In genomic region chr9:37166899-37167298, GRCm38 (mm10) we compare ENCODE assay signal across 10 mouse cellular contexts. TPM values are rescaled to one million over a fixed set of nuclear protein-coding genes. Genes with fewer than 3 reads are reported as not detected.
DNase-seq lines count a peak whose midpoint lies in the region; ATAC-seq lines count a peak whose summit lies in the region.
"Had no signal": no experiment of that assay in that cellular context is flagged by ENCODE, and none has a peak within 500 bp of the region (broad histone marks: within the 10 kb centered on the region; RNA-seq: fewer than 3 reads in every experiment).

No protein-coding gene starts in this region.

- peak; percentile 23 for DNase-seq in kidney, postnatal 10 days
- no peak for DNase-seq in kidney, adult 18-20 months
- peak; percentile 35 for DNase-seq in right cerebral cortex, postnatal 4 days
- DNase-seq in right cerebral cortex, postnatal 36 days (ENCODE audit: low spot score in 2 of 2) = no peak
- DNase-seq in ZHBTc4 (ENCODE audit: low read depth, low spot score) = peak; percentile 64
- DNase-seq in gastrocnemius, postnatal 36 days = no peak
- DNase-seq: kidney, postnatal 14 days; thymus, postnatal 14 days had no signal

- intact Hi-C loops in gastrocnemius, postnatal 36 days (cut with DNase I) = no loop called here

- ATAC-seq in granulocyte monocyte progenitor cell, adult 5-6 weeks (replicated peaks; ENCODE audit: poor library complexity, severe bottlenecking) = no peak
- ATAC-seq: forebrain, embryonic 15.5 days had no signal

RNA-seq across cellular contexts. Expression of gene Pknox2, which starts 19.7 kb away (rescaled TPM):
- total RNA-seq in granulocyte monocyte progenitor cell, adult 5-6 weeks (2014; fragmentation: Nextera tagmentation) = not detected in 2 replicates
- not detected in 2 replicates for total RNA-seq in granulocyte monocyte progenitor cell, adult 5-6 weeks (2017)
- 10 to 100 TPM; 31.1 to 43.3 TPM for total RNA-seq in gastrocnemius, postnatal 36 days (2021)

RNA-seq across cellular contexts. Expression of gene Tmem218, which starts 41.1 kb away (rescaled TPM):
- 2.0 and 4.1 TPM in 2 replicates for total RNA-seq in granulocyte monocyte progenitor cell, adult 5-6 weeks (2014; fragmentation: Nextera tagmentation)
- total RNA-seq in granulocyte monocyte progenitor cell, adult 5-6 weeks (2017) = 1.9 and 4.2 TPM in 2 replicates
- 1 to 10 TPM; 2.0 to 2.5 TPM for total RNA-seq in gastrocnemius, postnatal 36 days (2021)

Comparison
In these comparisons a context has a peak if more than half of its experiments do, and no peak if none do; other contexts are left out.
1. DNase-seq: peak in kidney, postnatal 10 days (single experiment), right cerebral cortex, postnatal 4 days (single experiment) and ZHBTc4 (single experiment); none in kidney, adult 18-20 months (single experiment), right cerebral cortex, postnatal 36 days (0 of 2) and gastrocnemius, postnatal 36 days (0 of 2).
2. RNA of gene Pknox2, which starts 19.7 kb away (total RNA-seq): 31.1 to 43.3 TPM in gastrocnemius, postnatal 36 days; not detected in granulocyte monocyte progenitor cell, adult 5-6 weeks; every median in the first group is over 10 times any median in the second.